Mouse (Mus musculus) lung, embryonic 16.5 days (tissue): ENCODE data around the gene Inka1. TPM values are rescaled to one million over a fixed set of nuclear protein-coding genes. Genes with fewer than 3 reads are reported as not detected.
A peak's percentile ranks its signal among the peaks of the same experiment; 100 is the strongest.

ENCODE experiments used
- ATAC-seq: fragments of 200-750 bp; cut with Nextera tagmentation; 2 replicates; pipeline ENCODE4 v1.8.0; 2017; ENCODE audit warnings: low read depth, mild to moderate bottlenecking, moderate library complexity
- H3K27ac ChIP-seq: fragments of 300-500 bp; sonication (generic); 2 replicates; pipeline ENCODE4 v1.5.1; 2014; ENCODE audit warnings: mild to moderate bottlenecking, control low read depth, low read length
- H3K27me3 ChIP-seq: fragments of 300-500 bp; sonication (generic); 2 replicates; pipeline ENCODE4 v1.6.1; 2014; ENCODE audit warnings: low read depth, low read length, mixed read lengths; ENCODE audit not compliant: control insufficient read depth, insufficient read depth
- H3K36me3 ChIP-seq: fragments of 300-500 bp; sonication (generic); 2 replicates; pipeline ENCODE4 v1.6.1; 2014; ENCODE audit warnings: low read length; ENCODE audit not compliant: control insufficient read depth, insufficient read depth
- H3K4me1 ChIP-seq: fragments of 300-500 bp; sonication (generic); replicated peaks from 2 replicates; pipeline ENCODE4 v1.6.1; 2014; ENCODE audit warnings: low read length, mixed read lengths; ENCODE audit not compliant: control insufficient read depth, insufficient read depth
- H3K4me2 ChIP-seq: fragments of 300-500 bp; sonication (generic); 2 replicates; pipeline ENCODE4 v1.6.1; 2014; ENCODE audit warnings: low read depth, low read length, control low read depth
- H3K4me3 ChIP-seq: fragments of 300-500 bp; sonication (generic); 2 replicates; pipeline ENCODE4 v1.5.1; 2014; ENCODE audit warnings: mild to moderate bottlenecking, low read length, control low read depth
- H3K9ac ChIP-seq: fragments of 300-500 bp; sonication (generic); 2 replicates; pipeline ENCODE4 v1.6.1; 2014; ENCODE audit warnings: low read length, control low read depth
- H3K9me3 ChIP-seq: fragments of 300-500 bp; sonication (generic); 2 replicates; pipeline ENCODE4 v1.6.1; 2016; ENCODE audit warnings: low read length; ENCODE audit not compliant: control insufficient read depth
- WGBS: fragments of 180-500 bp; shearing (Covaris S2); extraction: QIAGEN DNeasy Blood & Tissue Kit; methylation state at CpG from one replicate; pipeline ENCODE4 v1.1.7; 2014; 5-methylcytosine and 5-hydroxymethylcytosine counted together
- polyA plus RNA-seq: library from polyadenylated mRNA; unstranded; fragments of >200 nt; fragmentation: Nextera tagmentation; extraction: Ambion mirVana; gene quantifications from 2 replicates; pipeline ENCODE4 v1.2.1, GENCODE M21; 2015

The Inka1 gene
- polyA plus RNA-seq, 1 experiment from 2014 or later = 64.3 TPM

DNA sequence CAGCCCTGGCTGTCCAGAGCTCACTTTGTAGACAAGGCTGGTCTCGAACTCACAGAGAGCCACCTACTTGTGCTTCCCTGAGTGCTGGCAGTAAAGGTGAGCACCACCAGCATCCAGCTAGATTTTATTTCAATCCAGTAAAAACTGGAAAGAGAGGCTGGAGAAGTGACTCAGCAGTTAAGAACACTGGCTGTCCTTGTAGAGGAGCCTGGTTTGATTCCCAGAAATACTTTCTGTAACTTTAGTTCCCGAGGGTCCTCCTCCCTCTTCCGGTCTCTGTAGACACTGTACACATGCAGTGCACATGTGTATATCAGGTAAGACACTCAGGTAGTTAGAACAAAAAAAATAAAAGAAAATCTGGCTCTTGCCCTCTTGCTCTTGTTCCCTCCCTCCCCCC, 2.3 kb upstream of the Inka1 start:
- WGBS = 58% methylated on average over 3 of the region's 3 CpGs
- no peak overlapping the region for H3K9ac ChIP-seq
- no peak overlapping the region for H3K27ac ChIP-seq

DNA sequence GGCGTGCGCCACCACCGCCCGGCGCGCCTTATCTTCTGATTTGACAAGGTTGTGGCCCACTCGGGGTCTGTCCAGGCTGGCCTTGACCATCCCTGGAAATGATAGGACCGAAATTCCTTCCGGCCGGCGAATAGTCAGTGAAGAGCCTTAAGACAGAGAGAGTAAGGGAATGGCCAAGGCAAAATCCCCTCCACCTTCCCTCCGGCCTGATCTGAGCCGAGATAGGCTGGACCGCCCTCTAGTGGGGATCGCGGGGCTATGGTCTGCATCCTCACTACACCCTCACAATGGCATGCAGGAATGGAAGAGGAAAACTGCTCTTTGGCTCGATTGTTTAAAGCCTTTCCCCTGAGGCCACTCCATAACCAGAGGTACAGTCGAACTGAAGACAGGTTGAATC, 697 bp upstream of the Inka1 start:
- ATAC-seq = peak; percentile 39
- peak overlapping the region; percentile 40 for H3K9ac ChIP-seq
- WGBS = 7% methylated on average over 18 of the region's 18 CpGs

More for the DNA sequence above, 2.3 kb upstream of the Inka1 start:
- H3K9me3 ChIP-seq = no peaks in the 10 kb centered on the region
- H3K4me2 ChIP-seq = no peak overlapping the region
- H3K36me3 ChIP-seq = no peaks in the 10 kb centered on the region
- no peak for ATAC-seq
- no peak overlapping the region for H3K4me3 ChIP-seq
- peaks cover 10% of the 10 kb centered on the region for H3K4me1 ChIP-seq
- H3K27me3 ChIP-seq = no peaks in the 10 kb centered on the region

DNA sequence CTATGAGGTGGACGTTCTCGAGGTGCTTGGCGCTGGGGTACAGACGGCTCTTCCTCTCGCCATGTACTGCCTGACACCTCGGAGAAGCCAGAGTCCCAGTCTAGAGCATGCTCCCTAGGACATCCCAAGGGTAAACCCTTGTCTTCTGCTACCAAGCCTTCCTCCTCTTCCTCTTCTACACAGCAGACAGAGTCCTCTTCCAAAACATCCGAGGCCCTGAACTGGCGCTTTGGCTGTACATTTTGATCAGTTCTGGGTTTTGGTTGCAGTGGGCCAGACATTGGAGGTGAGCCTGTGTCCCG, 974 bp downstream of the Inka1 start:
- Histone ChIP-seq H3K4me3 (peak overlapping the region; percentile 74), H3K27ac (peak overlapping the region; percentile 100), H3K9ac (peak overlapping the region; percentile 82), H3K9me3 (no peaks in the 10 kb centered on the region), H3K36me3 (no peaks in the 10 kb centered on the region), H3K4me1 (peaks cover 40% of the 10 kb centered on the region), H3K27me3 (no peaks in the 10 kb centered on the region), H3K4me2 (peak overlapping the region; percentile 86)
- WGBS = 39% methylated on average over 9 of the region's 9 CpGs
- no peak for ATAC-seq

More for the DNA sequence above, 697 bp upstream of the Inka1 start:
- H3K4me1 ChIP-seq = peaks cover 25% of the 10 kb centered on the region
- H3K36me3 ChIP-seq = no peaks in the 10 kb centered on the region
- no peaks in the 10 kb centered on the region for H3K27me3 ChIP-seq
- no peaks in the 10 kb centered on the region for H3K9me3 ChIP-seq
- H3K4me3 ChIP-seq = peak overlapping the region; percentile 74
- peak overlapping the region; percentile 86 for H3K4me2 ChIP-seq
- peak overlapping the region; percentile 100 for H3K27ac ChIP-seq

DNA sequence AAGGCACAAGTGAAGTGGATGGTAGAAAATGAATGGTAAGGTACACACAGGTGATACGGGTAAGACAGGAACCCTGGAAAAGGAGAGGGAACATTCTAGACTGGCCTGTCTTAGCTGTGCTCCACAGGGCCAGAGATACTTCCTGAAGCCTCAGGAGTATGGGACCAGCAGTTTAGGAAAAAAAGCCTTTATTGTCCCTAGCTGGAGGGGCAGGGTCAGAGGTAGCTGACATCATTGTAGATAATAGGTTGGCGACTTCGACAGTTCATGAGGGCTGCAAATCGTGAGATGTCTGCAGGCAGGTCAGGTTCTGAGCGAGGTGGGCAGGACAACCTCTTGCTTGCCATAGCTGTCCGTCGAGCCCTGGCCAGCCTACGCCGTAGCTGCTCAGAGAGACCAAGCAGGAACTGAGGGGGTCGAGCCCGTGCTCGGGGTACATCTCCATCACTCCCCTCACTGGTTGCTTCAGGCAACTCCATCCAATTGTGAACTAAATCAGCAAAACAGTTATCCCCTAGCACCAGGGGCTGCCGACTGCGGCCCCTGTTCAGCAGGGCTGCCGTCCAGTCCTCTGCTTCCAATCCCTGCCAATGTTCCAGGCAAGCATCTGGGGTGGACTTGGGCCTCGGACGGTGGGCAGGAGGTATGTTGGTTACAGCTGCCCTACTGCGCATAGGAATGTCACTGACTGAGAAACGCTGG, 1.5 kb downstream of the Inka1 start:
- Histone ChIP-seq H3K27ac (peak overlapping the region; percentile 100), H3K4me2 (peak overlapping the region; percentile 86), H3K27me3 (no peaks in the 10 kb centered on the region), H3K9me3 (no peaks in the 10 kb centered on the region), H3K36me3 (no peaks in the 10 kb centered on the region), H3K4me1 (peaks cover 40% of the 10 kb centered on the region), H3K9ac (peak overlapping the region; percentile 82), H3K4me3 (peak overlapping the region; percentile 74)
- WGBS = 29% methylated on average over 19 of the region's 19 CpGs
- no peak for ATAC-seq

DNA sequence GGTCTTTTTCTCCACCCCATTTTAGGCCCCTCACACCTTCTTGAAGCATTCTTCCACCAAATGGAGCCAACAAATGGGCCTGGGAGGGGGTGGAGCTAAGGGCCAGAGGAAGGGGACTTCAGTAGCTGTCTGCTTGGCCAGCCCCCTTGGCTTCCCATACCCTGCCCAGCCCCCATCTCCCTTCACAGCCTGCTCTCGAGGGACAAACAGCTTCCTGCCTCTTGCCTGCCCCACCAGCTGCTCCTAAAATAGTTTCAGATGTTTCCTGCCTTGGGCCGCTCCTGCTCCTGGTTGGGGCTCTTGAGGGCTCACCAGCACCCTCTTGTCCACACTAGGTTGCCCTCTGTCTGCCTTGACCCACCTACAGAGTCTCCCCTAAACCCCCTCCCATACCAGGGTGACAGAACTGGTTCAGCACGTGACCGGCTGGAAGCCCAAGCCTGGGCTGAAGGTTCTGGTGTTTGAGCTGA, 2.2 kb downstream of the Inka1 start:
- peak overlapping the region; percentile 82 for H3K9ac ChIP-seq
- WGBS = 6% methylated on average over 4 of the region's 4 CpGs
- peak overlapping the region; percentile 100 for H3K27ac ChIP-seq
- H3K4me1 ChIP-seq = peaks cover 40% of the 10 kb centered on the region
- ATAC-seq = peak; percentile 82
- peak overlapping the region; percentile 74 for H3K4me3 ChIP-seq
- H3K27me3 ChIP-seq = no peaks in the 10 kb centered on the region
- H3K4me2 ChIP-seq = peak overlapping the region; percentile 86
- H3K9me3 ChIP-seq = no peaks in the 10 kb centered on the region
- no peaks in the 10 kb centered on the region for H3K36me3 ChIP-seq

DNA sequence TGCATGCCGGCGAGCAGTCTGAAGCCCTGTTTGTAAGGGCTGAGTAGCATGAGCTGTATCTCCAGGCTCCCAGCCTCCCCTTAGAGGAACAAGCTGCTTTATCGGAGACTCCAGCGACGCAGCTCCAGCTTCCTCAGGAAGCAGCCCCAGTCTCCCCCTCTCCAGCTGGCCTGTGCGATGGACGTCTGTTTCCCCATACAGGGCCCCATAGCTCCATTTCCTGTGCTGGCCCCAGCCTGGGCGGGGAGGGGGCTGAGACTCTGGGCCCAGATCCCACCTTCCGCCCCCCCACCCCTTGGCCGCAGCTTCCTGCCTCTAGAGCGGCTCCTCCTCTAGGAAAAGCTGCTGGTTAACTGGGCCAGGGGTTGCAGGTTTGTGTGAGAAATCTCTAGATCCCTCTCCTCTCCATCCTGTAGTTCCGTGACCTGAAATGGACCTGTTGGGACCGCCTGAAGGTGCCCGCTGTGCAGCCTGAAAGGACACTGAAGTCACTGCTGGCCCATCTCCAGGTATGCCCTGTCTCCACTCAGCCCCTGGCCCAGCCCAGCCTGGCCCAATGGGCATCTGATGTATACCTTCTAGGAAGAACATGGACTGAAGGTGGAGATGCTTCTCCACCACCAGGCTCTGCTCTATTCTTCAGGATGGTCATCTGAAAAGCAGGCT, 2.9 kb downstream of the Inka1 start, which contains the start of gene Gm20661:
TSS of gene Gm20661 (plus strand) at position 378 of the 666 bp plus-strand sequence.
- H3K4me3 ChIP-seq = peak within 1 kb of the TSS; percentile 74
- peak; percentile 84 for ATAC-seq
- H3K27me3 ChIP-seq = no peaks in the 10 kb centered on the region
- no peaks in the 10 kb centered on the region for H3K36me3 ChIP-seq
- H3K27ac ChIP-seq = peak within 1 kb of the TSS; percentile 100
- H3K9ac ChIP-seq = peak within 1 kb of the TSS; percentile 82
- peaks cover 40% of the 10 kb centered on the region for H3K4me1 ChIP-seq
- H3K4me2 ChIP-seq = peak within 1 kb of the TSS; percentile 86
- 15% methylated on average over 14 of the region's 14 CpGs for WGBS
- H3K9me3 ChIP-seq = no peaks in the 10 kb centered on the region

DNA sequence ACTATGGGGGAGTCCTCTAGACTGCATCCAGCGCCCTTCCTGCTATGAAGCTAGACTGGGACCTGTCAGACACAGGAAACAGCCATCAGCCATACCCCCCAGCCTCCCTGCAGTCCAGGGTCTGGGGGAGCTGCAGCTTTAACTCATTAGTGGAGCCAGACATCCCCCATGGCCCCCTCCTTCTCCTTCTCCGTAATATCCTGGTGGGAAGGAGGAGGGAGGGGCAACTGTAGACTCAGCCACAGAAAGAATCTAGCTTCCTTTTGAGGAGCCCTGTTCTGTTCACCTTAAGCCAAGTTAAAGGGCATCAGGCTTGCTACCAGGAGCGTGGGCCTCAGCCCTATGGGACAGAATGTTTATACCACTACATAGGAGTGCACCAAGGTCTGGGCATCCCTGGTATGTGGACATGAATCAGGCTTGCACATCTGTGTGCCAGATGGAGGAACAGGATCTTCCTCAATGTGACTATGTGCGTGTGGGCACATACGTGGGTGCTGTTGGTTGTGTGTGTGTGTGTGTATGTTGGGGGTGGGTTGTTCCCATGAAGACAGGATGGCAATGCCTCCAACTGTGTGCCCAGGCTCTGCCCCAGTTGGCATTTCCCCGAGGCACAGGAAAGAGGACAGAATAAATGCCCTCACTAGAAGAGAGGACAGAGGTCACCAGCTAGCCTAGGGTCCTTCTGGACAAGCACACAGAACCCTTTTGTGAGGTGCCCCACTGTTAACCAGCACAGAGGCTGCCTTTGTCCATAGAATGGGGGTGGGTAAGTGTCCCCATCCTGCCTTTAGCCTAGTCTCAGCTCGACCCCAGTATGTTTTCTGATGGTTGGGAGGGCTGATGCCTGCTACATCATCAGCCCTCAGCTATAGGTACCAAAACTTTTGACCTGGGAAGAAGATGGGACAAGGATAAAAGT, 3.7 kb downstream of the Inka1 start:
- H3K4me2 ChIP-seq = peak overlapping the region; percentile 86
- ATAC-seq = peak; percentile 39
- H3K4me3 ChIP-seq = peak overlapping the region; percentile 74
- WGBS = 22% methylated on average over 7 of the region's 7 CpGs
- no peaks in the 10 kb centered on the region for H3K9me3 ChIP-seq
- no peaks in the 10 kb centered on the region for H3K27me3 ChIP-seq
- H3K36me3 ChIP-seq = no peaks in the 10 kb centered on the region
- H3K9ac ChIP-seq = peak overlapping the region; percentile 82
- peak overlapping the region; percentile 100 for H3K27ac ChIP-seq
- H3K4me1 ChIP-seq = peaks cover 40% of the 10 kb centered on the region

DNA sequence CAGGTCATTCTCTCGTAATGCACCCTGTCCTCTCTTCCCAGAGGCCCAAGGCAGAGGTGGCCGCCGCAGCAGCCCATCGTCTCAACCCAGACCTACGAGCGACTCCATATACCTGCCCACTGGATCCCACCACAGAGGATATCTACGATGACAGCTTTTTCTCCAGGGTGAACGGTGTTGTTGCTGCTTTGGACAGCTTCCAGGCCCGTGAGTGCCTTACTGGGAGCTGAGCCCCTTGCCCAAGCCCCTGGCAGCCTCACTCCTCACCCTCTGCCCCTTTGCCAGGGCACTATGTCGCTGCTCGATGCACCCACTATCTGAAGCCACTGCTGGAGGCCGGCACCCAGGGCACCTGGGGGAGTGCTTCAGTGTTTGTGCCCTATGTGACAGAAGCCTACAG, 6.9 kb downstream of the Inka1 start:
- Histone ChIP-seq H3K9me3 (no peaks in the 10 kb centered on the region), H3K4me2 (no peak overlapping the region), H3K27me3 (no peaks in the 10 kb centered on the region), H3K9ac (no peak overlapping the region), H3K4me3 (no peak overlapping the region), H3K27ac (no peak overlapping the region), H3K4me1 (peaks cover 39% of the 10 kb centered on the region), H3K36me3 (no peaks in the 10 kb centered on the region)
- ATAC-seq = no peak
- 79% methylated on average over 12 of the region's 12 CpGs for WGBS
